Mouse (Mus musculus): ENCODE data around the gene Pik3cb.

DNA sequence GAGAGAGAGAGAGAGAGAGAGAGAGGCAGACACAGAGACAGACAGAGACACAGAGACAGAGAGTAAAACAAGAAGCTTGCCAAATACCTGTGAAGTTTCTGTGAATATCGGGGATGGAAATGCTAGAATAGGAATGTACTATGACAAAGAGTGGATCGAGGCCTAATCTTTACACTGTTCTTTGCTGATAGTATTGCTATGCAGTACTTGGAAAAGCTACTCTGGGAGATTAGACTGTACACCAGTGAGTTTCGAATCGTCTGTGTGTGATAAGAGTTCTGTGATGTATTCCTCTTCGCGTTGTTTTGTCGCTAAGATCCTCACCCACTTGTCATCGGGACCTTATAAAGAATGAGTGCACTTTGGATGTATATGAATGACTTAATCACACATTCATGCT is 1.2 kb upstream of the Pik3cb start:
- TF ChIP-seq CTCF (IDR thresholded peaks at IDR 0.05; ENCODE audit: insufficient read depth, low read length) = no peak
- TF ChIP-seq POLR2A (IDR thresholded peaks at IDR 0.05; ENCODE audit: borderline replicate concordance, extremely low read depth, low read depth, low read length) = no peak
